Mouse (Mus musculus) lung, embryonic 15.5 days (tissue): Measurements from ENCODE around the gene Akr7a5. TPM values are rescaled to one million over a fixed set of nuclear protein-coding genes. Genes with fewer than 3 reads are reported as not detected.

Experiments used
- ATAC-seq: fragments of 200-750 bp; cut with Nextera tagmentation; 2 replicates; pipeline ENCODE4 v1.8.0; 2017; ENCODE audit warnings: moderate number of reproducible peaks, borderline replicate concordance; ENCODE audit not compliant: low FRiP score, low TSS enrichment; ENCODE audit errors: extremely low read depth
- H3K27ac ChIP-seq: fragments of 300-500 bp; sonication (generic); 2 replicates; pipeline ENCODE4 v1.5.1; 2015; ENCODE audit warnings: moderate library complexity, mild to moderate bottlenecking, inconsistent platforms
- H3K27me3 ChIP-seq: fragments of 300-500 bp; sonication (generic); 2 replicates; pipeline ENCODE4 v1.6.1; 2015; ENCODE audit warnings: inconsistent platforms
- H3K36me3 ChIP-seq: fragments of 300-500 bp; sonication (generic); 2 replicates; pipeline ENCODE4 v1.6.1; 2015; ENCODE audit warnings: inconsistent platforms
- H3K4me1 ChIP-seq: fragments of 300-500 bp; sonication (generic); 2 replicates; pipeline ENCODE4 v1.6.1; 2015; ENCODE audit warnings: inconsistent platforms
- H3K4me2 ChIP-seq: fragments of 300-500 bp; sonication (generic); 2 replicates; pipeline ENCODE4 v1.6.1; 2015; ENCODE audit warnings: inconsistent platforms, mild to moderate bottlenecking, moderate library complexity
- H3K4me3 ChIP-seq: fragments of 300-500 bp; sonication (generic); 2 replicates; pipeline ENCODE4 v1.5.1; 2015; ENCODE audit warnings: mild to moderate bottlenecking, inconsistent platforms
- H3K9ac ChIP-seq: fragments of 300-500 bp; sonication (generic); 2 replicates; pipeline ENCODE4 v1.6.1; 2015; ENCODE audit warnings: inconsistent platforms
- H3K9me3 ChIP-seq: fragments of 300-500 bp; sonication (generic); 2 replicates; pipeline ENCODE4 v1.6.1; 2016; ENCODE audit warnings: inconsistent platforms
- WGBS: fragments of 180-500 bp; shearing (Covaris S2); methylation state at CpG from one replicate; pipeline ENCODE4 v1.1.7; 2015; 5-methylcytosine and 5-hydroxymethylcytosine counted together
- polyA plus RNA-seq: library from polyadenylated mRNA; unstranded; fragments of >200 nt; fragmentation: Nextera tagmentation; extraction: Ambion mirVana; gene quantifications from 2 replicates; pipeline ENCODE4 v1.2.1, GENCODE M21; 2015

Gene Akr7a5
- polyA plus RNA-seq, 1 experiment from 2014 or later, result 103 TPM

- 85% methylated on average over 16 of the region's 16 CpGs for WGBS
- H3K4me3 ChIP-seq, result no peak overlapping the region
- ATAC-seq, result no peak
- H3K27me3 ChIP-seq, result no peaks in the 10 kb centered on the region
- no peak overlapping the region for H3K27ac ChIP-seq
- no peak overlapping the region for H3K9ac ChIP-seq
- no peaks in the 10 kb centered on the region for H3K4me1 ChIP-seq
- H3K9me3 ChIP-seq, result no peaks in the 10 kb centered on the region
- H3K36me3 ChIP-seq, result peaks cover 43% of the 10 kb centered on the region
- no peak overlapping the region for H3K4me2 ChIP-seq
These were observed 28.7 kb upstream of the Akr7a5 start for GRCm38 (mm10) chr4:139281791-139282345.

GRCm38 (mm10) chr4:139282955-139283417, 27.6 kb upstream of the Akr7a5 start:
- no peak overlapping the region for H3K27ac ChIP-seq
- ATAC-seq, result no peak
- H3K4me2 ChIP-seq, result no peak overlapping the region
- H3K4me3 ChIP-seq, result no peak overlapping the region
- H3K36me3 ChIP-seq, result peaks cover 55% of the 10 kb centered on the region
- 45% methylated on average over 6 of the region's 6 CpGs for WGBS
- no peak overlapping the region for H3K9ac ChIP-seq
- H3K4me1 ChIP-seq, result no peaks in the 10 kb centered on the region
- no peaks in the 10 kb centered on the region for H3K27me3 ChIP-seq
- no peaks in the 10 kb centered on the region for H3K9me3 ChIP-seq

GRCm38 (mm10) chr4:139284877-139285276, 25.7 kb upstream of the Akr7a5 start:
- 63% methylated on average over 14 of the region's 15 CpGs for WGBS
- Histone ChIP-seq H3K9ac (no peak overlapping the region), H3K4me1 (no peaks in the 10 kb centered on the region), H3K4me3 (no peak overlapping the region), H3K27ac (no peak overlapping the region), H3K4me2 (no peak overlapping the region), H3K9me3 (no peaks in the 10 kb centered on the region), H3K27me3 (no peaks in the 10 kb centered on the region), H3K36me3 (peaks cover 69% of the 10 kb centered on the region)
- no peak for ATAC-seq

DNA sequence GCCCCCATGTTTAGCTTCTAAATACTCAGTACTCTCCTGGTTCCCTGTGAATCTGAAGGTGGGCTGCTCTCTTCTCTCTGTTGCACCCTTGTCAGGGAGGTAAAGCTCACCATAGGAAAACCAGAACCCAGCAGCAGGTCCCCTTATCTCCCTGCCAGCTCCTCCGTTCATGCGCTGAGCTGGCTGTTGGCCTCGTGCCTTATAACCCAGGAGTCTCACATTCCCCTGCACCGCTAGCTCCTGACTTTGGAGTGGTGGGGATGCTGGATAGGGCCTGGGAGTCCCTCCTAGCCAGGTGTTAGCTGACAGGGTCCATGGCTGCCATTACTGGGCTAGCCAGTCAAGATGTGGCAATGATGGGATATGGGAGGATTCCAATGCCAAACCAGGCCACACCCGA, 24.3 kb upstream of the Akr7a5 start:
- H3K9ac ChIP-seq, result no peak overlapping the region
- H3K27me3 ChIP-seq, result no peaks in the 10 kb centered on the region
- H3K4me3 ChIP-seq, result no peak overlapping the region
- no peak overlapping the region for H3K4me2 ChIP-seq
- WGBS, result 65% methylated on average over 5 of the region's 5 CpGs
- no peaks in the 10 kb centered on the region for H3K9me3 ChIP-seq
- H3K36me3 ChIP-seq, result peaks cover 70% of the 10 kb centered on the region
- ATAC-seq, result no peak
- no peak overlapping the region for H3K27ac ChIP-seq
- H3K4me1 ChIP-seq, result no peaks in the 10 kb centered on the region

GRCm38 (mm10) chr4:139287122-139287863, 23.3 kb upstream of the Akr7a5 start:
- Histone ChIP-seq H3K4me3 (no peak overlapping the region), H3K9ac (no peak overlapping the region), H3K4me2 (no peak overlapping the region), H3K27me3 (no peaks in the 10 kb centered on the region), H3K4me1 (no peaks in the 10 kb centered on the region), H3K27ac (0 out of 2 replicates have a peak overlapping the region, but pooled peaks have one; percentile 34), H3K9me3 (no peaks in the 10 kb centered on the region), H3K36me3 (peaks cover 68% of the 10 kb centered on the region)
- ATAC-seq, result no peak
- WGBS, result 62% methylated on average over 18 of the region's 18 CpGs

DNA sequence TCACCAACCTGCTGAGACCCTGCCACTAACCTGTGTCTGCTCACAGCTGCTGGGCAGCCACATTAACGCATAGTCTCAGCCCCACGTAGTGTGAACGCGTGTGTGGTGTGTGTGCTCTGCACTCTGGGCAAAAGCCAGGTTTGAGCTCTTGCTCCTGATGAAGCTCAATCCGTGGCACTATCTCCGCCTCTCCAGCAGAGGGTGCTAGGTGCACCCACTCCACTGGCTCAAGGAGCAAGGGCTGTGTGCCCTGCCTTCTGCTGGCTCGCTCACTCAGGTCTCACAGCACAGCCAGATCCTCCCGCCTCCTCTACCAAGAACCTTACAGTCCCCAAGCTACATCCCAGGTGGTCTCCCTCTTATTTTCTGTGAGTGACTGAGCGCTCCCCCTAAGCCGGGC, 21.5 kb upstream of the Akr7a5 start:
- Histone ChIP-seq H3K4me1 (no peaks in the 10 kb centered on the region), H3K27ac (no peak overlapping the region), H3K36me3 (peaks cover 65% of the 10 kb centered on the region), H3K4me2 (no peak overlapping the region), H3K9ac (no peak overlapping the region), H3K9me3 (no peaks in the 10 kb centered on the region), H3K27me3 (no peaks in the 10 kb centered on the region), H3K4me3 (no peak overlapping the region)
- WGBS, result 70% methylated on average over 10 of the region's 10 CpGs
- ATAC-seq, result no peak

- peaks cover 58% of the 10 kb centered on the region for H3K36me3 ChIP-seq
- no peak for ATAC-seq
- WGBS, result 87% methylated on average over 16 of the region's 16 CpGs
- H3K4me3 ChIP-seq, result no peak overlapping the region
- H3K4me2 ChIP-seq, result no peak overlapping the region
- no peaks in the 10 kb centered on the region for H3K27me3 ChIP-seq
- H3K4me1 ChIP-seq, result no peaks in the 10 kb centered on the region
- no peak overlapping the region for H3K9ac ChIP-seq
- no peak overlapping the region for H3K27ac ChIP-seq
- no peaks in the 10 kb centered on the region for H3K9me3 ChIP-seq
These were observed 19.4 kb upstream of the Akr7a5 start for GRCm38 (mm10) chr4:139291099-139291498.

- peaks cover 52% of the 10 kb centered on the region for H3K36me3 ChIP-seq
These were observed 18.5 kb upstream of the Akr7a5 start for GRCm38 (mm10) chr4:139292038-139292437.

DNA sequence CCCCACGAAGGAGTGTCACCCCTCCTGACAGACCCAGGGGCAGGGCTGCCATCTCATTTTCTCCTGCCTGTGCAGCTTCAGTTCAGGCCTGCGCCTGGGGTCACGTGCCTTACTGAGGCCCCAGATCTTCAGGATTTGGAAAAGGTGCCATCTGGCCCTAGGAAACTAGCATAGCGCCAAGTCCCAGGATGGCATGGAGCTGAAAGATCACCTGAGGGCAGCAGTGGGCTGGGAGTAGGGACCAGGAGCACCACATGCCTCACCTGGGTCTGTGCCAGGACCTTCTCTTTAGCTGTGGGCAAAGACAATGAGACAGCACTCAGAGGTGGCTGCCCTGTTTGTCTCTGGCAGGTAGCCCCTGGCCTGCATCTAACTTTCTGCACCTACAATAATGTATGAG, 13.0 kb upstream of the Akr7a5 start:
- H3K27ac ChIP-seq, result no peak overlapping the region
- no peak overlapping the region for H3K4me3 ChIP-seq
- 85% methylated on average over 4 of the region's 4 CpGs for WGBS
- H3K4me2 ChIP-seq, result no peak overlapping the region
- no peak overlapping the region for H3K9ac ChIP-seq
- H3K36me3 ChIP-seq, result peaks cover 7% of the 10 kb centered on the region; the same call in 1 of the 2 replicates
- ATAC-seq, result no peak
- H3K27me3 ChIP-seq, result no peaks in the 10 kb centered on the region
- H3K9me3 ChIP-seq, result no peaks in the 10 kb centered on the region
- 0 out of 2 replicates have a peak, but pooled peaks cover 4% of the 10 kb centered on the region for H3K4me1 ChIP-seq

More at GRCm38 (mm10) chr4:139292038-139292437, 18.5 kb upstream of the Akr7a5 start:
- H3K9ac ChIP-seq, result no peak overlapping the region
- H3K4me3 ChIP-seq, result no peak overlapping the region
- H3K4me2 ChIP-seq, result no peak overlapping the region
- no peaks in the 10 kb centered on the region for H3K27me3 ChIP-seq
- no peak overlapping the region for H3K27ac ChIP-seq
- WGBS, result 91% methylated on average over 5 of the region's 5 CpGs
- no peak for ATAC-seq
- H3K9me3 ChIP-seq, result no peaks in the 10 kb centered on the region
- no peaks in the 10 kb centered on the region for H3K4me1 ChIP-seq

DNA sequence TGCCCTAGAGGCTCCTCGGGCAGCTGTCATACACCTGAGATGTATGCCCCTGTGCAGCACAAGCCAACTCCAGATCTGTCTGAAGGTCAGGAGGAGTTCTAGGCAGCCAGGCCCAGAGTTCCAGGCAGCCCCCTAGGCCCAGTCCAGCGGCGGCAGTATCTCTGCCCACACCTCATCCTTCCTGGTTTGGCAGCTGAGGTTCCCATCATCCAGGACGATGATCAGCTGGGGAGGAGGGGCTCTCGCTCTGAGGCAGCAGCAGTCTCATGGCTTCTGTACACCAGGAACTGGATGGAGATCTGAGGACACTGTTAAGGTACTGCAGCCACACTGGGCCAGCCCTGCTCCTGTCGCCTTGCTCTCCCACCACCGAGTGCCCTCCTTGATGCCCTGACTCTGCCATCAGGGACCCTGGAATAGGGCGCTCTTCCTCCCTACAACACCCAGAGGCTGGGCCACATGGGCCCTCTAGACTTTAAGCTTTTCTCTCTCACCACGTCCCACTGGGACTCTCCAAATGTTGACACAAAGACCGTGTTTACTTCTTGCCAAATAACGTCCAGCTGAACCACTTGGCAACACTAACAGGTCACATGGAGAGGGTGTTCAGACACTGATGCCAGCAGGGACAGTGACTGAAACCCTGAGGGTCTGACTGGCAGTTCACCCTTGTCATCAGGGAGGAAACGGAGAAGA, 11.7 kb upstream of the Akr7a5 start:
- Histone ChIP-seq H3K9me3 (no peaks in the 10 kb centered on the region), H3K27ac (no peak overlapping the region), H3K27me3 (no peaks in the 10 kb centered on the region), H3K4me2 (no peak overlapping the region), H3K9ac (no peak overlapping the region), H3K4me3 (no peak overlapping the region), H3K36me3 (peaks cover 7% of the 10 kb centered on the region; the same call in 1 of the 2 replicates), H3K4me1 (0 out of 2 replicates have a peak, but pooled peaks cover 4% of the 10 kb centered on the region)
- ATAC-seq, result peak; percentile 47; the same call in 1 of the 2 replicates
- 49% methylated on average over 12 of the region's 12 CpGs for WGBS

- 87% methylated on average over 8 of the region's 8 CpGs for WGBS
- Histone ChIP-seq H3K4me3 (no peak overlapping the region), H3K4me2 (no peak overlapping the region), H3K27me3 (no peaks in the 10 kb centered on the region), H3K9me3 (no peaks in the 10 kb centered on the region), H3K36me3 (peaks cover 11% of the 10 kb centered on the region; the same call in 1 of the 2 replicates), H3K4me1 (0 out of 2 replicates have a peak, but pooled peaks cover 4% of the 10 kb centered on the region), H3K27ac (no peak overlapping the region), H3K9ac (no peak overlapping the region)
- no peak for ATAC-seq
These were observed 8.8 kb upstream of the Akr7a5 start for GRCm38 (mm10) chr4:139301780-139302179.

GRCm38 (mm10) chr4:139302241-139302640, 8.3 kb upstream of the Akr7a5 start:
- 49% methylated on average over 5 of the region's 5 CpGs for WGBS
- no peak overlapping the region for H3K4me3 ChIP-seq
- 0 out of 2 replicates have a peak, but pooled peaks cover 4% of the 10 kb centered on the region for H3K4me1 ChIP-seq
- H3K27ac ChIP-seq, result no peak overlapping the region
- H3K36me3 ChIP-seq, result peaks cover 11% of the 10 kb centered on the region; the same call in 1 of the 2 replicates
- no peaks in the 10 kb centered on the region for H3K9me3 ChIP-seq
- no peak for ATAC-seq
- no peaks in the 10 kb centered on the region for H3K27me3 ChIP-seq
- no peak overlapping the region for H3K9ac ChIP-seq
- no peak overlapping the region for H3K4me2 ChIP-seq
